Mouse (Mus musculus) monocyte, adult 5-6 weeks (primary cell): ENCODE results near the gene Tmem189. TPM values are rescaled to one million over a fixed set of nuclear protein-coding genes. Genes with fewer than 3 reads are reported as not detected.

ENCODE experiments used
- ATAC-seq: fragments of 153-309, 156-312 bp; replicated peaks from 2 replicates; pipeline ENCODE4 v1.8.0; 2017; ENCODE audit warnings: mild to moderate bottlenecking; ENCODE audit not compliant: low TSS enrichment, insufficient number of reproducible peaks, severe bottlenecking, poor library complexity, low FRiP score
- total RNA-seq: library from RNA; stranded (forward); fragments of 200-1000, 200-491, 200-594 nt; gene quantifications from 3 replicates; pipeline ENCODE4 v1.2.3, GENCODE M21; 2017

Tmem189 gene
- total RNA-seq, 1 experiment from 2014 or later: 55.2 TPM

GRCm38 (mm10) chr2:167706183-167706939, 16.7 kb upstream of the Tmem189 start:
- ATAC-seq: no peak

DNA sequence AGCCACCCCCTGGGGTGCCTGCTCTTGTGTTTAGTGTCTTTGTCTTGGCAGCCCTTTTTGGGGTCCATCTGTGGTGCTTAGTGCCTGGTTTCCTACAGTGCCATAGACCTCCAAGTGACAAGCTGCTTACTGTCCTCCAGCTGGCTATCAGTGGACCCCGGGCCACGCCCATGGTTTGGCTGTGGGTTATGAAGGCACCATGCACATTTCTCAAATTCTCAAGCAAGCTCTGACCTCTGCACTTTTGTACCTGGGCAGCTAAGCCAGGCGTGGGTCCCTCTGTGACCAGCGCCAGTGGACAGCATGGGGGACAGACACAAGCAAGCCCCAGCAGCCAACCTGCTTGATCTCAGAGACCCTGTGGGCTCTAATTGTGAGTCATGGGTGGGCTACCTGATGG, 14.8 kb upstream of the Tmem189 start:
- ATAC-seq: no peak

GRCm38 (mm10) chr2:167702126-167702525, 12.5 kb upstream of the Tmem189 start:
- ATAC-seq: no peak

DNA sequence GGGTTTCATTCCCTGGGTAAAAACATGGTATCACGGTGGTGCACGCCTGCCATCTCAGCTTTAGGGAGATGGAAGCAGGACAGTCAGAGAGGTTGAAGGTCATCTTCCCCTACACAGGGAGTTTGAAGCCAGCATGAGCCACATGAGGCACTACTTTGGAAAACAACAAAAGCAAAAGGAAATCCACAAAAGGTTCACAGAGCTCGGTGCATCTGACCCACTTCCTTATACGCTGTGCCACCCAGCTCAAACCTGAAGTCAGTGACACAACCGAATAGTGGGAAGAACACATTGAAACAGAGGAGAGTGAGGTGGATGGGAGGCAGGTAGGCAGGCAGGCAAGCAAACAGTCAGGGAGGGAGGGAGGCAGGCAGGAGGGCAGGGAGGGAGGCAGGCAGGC, 11.8 kb upstream of the Tmem189 start:
- peak; percentile 42 for ATAC-seq

DNA sequence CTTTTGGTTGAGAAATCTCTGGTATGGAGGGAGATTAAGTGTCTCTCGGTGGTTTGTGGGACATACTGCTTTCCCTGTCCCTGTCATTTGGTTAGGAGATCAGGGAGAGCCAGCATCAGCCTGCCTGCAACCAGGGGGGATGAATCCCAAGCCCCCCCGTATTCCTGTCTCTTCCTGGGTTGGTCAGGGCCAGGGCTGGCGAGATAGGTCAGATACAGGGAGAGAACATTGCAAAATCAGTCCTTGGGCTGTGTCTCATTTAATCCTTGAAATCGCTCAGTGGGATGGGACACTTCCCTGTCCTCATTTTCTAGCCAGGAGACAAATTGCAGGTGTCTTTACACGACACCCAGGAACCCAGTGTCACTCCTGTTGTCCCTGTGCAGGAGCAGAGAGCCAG, 10.4 kb upstream of the Tmem189 start:
- ATAC-seq: no peak

DNA sequence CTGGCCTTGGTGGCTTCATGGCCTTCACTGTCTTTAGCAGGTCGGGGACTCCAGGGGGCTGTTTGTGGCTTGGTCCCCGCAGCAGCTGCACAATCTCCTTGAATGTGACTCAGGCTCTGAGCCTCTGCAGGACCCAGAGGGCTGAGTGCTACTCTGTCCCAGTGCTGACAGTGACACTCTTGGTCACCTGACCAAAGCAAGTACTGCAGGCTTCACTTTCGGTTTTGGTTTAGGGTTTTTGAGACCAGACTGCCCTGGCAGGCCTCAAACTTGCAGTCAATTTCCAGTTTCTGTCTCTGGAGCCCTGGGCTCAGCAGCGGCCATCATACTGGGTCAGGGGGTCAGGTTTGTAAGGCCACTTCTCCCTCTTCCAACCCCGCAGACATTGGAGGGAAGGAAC, 8.3 kb upstream of the Tmem189 start:
- ATAC-seq: peak; percentile 70

- ATAC-seq: no peak
These were observed 6.5 kb upstream of the Tmem189 start for GRCm38 (mm10) chr2:167696143-167696542.

DNA sequence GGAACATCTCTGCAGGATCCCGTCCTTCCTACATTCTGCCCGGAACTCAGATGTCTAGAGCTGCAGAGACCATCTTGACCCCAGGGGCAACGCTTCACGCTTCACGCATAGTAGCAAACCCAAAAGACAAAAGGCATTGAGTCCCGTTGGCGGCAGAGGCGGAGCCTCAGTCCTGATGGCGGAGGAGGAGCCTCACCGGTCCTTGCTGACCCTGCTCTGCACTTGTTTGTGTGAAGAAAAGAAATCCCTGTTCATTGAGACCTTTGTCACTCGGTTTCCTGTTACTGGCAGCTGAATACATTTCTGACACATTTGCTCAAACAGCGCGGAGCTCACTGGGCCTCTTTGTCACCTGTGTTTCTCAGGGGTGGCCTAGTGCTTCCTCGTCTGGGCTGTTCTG, 5.9 kb upstream of the Tmem189 start:
- ATAC-seq: no peak

DNA sequence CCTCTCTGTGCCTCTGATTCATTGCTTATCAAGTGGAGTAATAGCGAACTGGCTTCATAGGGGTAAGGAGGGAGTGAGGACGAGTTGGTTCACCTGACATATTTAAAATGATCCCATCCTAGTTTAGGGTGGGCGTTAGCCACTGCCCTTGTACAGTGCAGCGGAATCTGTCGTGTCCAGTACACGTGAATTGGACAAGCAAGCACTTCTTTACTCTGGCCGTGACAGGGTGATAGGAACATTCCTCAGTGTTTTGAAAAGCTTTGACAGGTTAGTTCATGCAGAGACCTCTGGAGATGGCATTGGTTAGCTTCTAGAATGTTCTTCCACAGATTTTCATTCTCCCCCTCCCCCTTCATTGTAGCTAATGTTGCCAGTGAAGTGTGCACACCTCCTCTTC, 5.3 kb upstream of the Tmem189 start:
- no peak for ATAC-seq

DNA sequence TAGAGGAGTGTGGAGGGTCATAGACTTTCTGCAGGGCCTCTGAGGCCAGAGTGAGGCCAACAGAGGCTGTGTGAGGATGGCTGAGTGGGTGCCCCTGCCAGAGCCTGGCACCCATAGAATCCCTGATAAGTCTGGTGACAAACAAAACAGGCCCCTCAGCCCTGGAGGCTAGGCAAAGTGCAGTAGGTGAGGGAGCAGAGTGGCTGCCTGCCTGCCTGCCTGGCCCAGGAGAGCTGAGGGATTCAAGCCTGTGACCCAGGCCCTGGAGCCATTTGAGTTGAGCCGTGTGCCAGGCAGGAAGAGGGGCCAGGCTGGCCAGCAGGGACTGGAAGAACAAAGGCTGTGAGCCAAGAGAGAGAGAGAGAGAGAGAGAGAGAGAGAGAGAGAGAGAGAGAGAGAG, 4.6 kb upstream of the Tmem189 start:
- no peak for ATAC-seq

DNA sequence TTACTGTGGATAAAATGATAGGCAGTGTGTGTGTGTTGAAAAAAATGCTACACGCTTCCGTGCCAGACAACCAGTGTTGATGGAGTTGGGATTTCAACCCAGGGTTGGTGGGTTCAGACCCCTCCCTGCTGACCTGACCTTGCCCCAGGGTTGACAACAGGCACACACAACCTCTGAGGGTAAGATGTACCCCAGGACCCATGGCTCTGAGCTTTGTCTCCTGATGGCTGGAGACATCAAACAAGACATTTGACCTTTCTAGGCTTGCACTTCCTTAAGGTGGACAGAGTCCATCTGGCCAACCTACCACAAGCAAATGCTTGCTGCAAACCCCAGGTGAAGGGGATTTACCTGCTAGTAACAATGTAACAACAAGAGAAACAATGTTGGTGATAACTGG, 3.9 kb upstream of the Tmem189 start:
- ATAC-seq: no peak

- ATAC-seq: no peak
These were observed 3.2 kb upstream of the Tmem189 start for GRCm38 (mm10) chr2:167692831-167693230.

DNA sequence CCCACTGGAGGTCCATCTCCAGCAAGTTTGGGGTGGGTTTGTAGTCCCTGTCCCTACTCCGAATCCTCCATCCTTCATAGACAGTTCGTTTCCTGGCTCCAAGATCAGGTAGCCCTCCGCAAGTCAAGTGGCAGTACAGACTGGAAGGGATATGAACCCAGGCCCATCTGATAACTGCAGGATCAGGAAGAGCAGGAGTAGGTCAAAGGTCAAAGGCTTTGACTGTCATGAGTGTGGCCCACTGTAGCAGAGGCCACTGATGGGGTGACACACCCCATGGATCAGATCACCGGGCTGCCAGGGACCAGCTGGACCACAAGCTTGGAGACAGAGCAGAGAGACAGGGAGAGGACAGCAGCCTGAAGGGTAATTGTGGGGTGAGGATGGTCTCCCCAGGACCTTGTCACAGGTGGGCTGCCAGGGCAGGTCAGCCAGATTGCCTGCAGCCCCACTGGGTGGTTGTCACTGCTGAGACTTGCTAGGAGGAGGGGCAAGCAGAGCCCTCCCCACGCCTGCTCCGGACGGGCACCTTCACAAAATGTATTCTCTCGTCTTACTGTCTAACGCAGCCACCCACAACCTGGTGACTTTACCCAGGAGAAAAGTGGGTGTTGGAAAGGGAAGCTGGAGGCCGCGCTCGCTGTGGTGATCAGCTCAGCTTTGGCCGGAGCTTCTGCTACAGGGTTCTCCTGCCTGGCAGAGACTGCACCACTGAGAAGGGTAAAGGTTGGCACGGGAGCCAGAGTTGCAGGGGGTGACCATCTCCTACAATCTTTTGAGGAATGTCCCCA, 2.4 kb upstream of the Tmem189 start:
- ATAC-seq: no peak

DNA sequence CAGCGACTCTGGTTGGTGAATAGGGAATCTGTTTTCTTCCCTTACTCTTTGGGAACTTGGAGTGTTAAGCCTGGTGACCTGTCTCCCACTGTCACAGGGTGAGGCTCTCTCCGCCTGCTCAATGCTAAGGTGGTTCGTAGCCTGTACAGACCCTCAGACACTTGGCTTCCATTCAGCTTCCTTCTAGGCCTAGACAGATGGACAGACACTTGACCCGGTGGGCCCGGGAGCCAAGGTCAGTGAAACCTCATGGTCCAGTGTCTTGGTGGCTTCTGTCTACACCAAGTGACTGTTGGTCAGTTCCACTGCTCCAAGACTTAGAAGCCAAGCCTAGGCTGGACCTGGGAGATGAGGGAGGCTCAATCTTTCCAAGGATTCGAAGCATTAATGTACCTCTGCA, 1.8 kb upstream of the Tmem189 start:
- no peak for ATAC-seq

DNA sequence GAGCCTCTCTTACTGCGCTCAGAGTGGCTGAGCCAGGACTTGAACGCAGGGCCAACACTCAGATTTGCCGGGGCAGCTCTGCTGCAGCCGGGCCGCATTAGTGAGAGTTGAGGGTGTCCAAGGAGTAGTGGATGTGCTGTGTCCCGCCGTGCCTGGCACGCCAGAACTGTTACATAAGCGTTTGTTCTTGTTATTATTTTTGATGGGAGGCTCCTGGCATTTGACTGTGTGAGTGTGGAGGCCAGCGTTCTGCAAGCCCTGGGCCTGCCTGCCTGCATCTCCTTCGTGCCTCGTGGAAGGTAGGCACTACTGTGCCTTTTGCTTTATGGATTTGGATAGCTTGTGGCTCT, 1.3 kb upstream of the Tmem189 start:
- no peak for ATAC-seq

DNA sequence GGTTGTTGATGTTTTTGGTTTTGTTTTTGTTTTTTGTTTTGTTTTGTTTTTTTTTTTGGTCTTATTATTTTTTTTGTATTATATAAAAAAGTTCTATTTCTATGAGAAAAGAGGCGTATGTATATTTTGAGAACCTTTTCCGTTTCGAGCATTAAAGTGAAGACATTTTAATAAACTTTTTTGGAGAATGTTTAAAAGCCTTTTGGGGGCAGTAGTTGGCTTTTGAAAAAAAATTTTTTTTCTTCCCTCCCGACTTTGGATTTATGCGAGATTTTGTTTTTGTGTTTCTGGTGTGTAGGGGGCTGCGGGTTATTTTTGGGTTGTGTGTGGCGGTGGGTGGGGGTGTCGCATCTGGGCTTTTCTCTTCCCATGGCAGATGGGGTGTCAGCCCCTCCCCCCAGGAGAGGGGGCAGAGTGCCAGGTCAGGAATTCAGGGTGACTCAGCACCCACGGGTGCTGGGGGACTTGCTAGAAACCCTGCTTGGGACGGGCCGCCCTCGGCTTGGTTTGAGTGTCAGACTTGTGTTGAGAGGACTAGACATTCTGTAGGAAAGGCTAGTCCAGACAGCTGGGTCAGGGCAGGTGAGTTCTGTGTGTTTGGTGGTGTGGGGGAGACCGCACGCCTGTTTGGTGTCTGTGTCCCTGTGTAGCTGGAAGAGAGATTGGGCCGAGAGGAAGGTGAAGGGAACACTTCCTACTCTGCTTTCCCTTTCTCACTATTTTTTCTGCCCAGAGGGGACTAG, 768 bp upstream of the Tmem189 start:
- no peak for ATAC-seq

DNA sequence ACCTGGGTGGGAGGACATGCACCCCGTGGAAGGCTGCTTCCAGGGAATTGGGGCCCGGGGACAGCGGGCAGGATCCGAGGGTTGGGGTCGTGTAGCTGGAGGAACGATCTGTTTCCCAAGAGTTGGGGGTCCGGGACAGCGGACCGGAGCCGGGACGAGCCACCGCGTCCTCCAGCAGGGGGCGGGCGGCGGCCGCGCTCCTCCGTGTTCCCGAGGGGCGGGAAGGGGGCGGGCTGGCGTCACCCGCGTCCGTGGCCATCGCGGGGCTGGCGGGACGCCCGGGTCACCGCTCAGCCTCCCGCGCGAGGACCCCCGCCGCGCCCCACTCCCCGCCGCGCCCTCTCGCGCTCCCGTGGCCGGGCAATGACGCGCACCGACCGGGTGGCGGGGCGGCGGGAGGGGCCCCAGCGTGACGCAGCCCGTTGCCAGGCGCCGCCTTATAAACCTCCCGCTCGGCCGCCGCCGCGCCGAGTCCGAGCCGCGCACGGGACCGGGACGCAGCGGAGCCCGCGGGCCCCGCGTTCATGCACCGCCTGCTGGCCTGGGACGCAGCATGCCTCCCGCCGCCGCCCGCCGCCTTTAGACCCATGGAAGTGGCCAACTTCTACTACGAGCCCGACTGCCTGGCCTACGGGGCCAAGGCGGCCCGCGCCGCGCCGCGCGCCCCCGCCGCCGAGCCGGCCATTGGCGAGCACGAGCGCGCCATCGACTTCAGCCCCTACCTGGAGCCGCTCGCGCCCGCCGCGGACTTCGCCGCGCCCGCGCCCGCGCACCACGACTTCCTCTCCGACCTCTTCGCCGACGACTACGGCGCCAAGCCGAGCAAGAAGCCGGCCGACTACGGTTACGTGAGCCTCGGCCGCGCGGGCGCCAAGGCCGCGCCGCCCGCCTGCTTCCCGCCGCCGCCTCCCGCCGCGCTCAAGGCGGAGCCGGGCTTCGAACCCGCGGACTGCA, 847 bp downstream of the Tmem189 start, which contains the start of gene Cebpb:
Gene Cebpb (plus strand): TSS at position 418 of the 954 bp plus-strand sequence.
- no peak for ATAC-seq

GRCm38 (mm10) chr2:167688126-167688497, 1.5 kb downstream of the Tmem189 start:
- ATAC-seq: peak; percentile 9; the same call in 1 of the 2 replicates
